In genomic region chr14:47297785-47298407, GRCm38 (mm10) we compare ENCODE assay signal across 8 mouse cellular contexts. TPM values are rescaled to one million over a fixed set of nuclear protein-coding genes. Genes with fewer than 3 reads are reported as not detected.
A peak's percentile ranks its signal among the peaks of the same experiment; 100 is the strongest.
DNase-seq lines count a peak whose midpoint lies in the region; ATAC-seq and TF ChIP-seq lines count a peak whose summit lies in the region.

Gene Mapk1ip1l, plus strand, starts transcription at chr14:47298266.

- no peak for TF ChIP-seq RAD21 in CH12.LX (IDR thresholded peaks at IDR 0.05; ENCODE audit: low read depth, low read length)

- peaks cover 8 to 26% of the 10 kb centered on the region in 2 experiments for H3K36me3 ChIP-seq in CH12.LX (replicated peaks in 1 of 2; ENCODE audit: control insufficient read depth in 1 of 2, insufficient read depth in 1 of 2, low read length in 1 of 2)
- H3K36me3 ChIP-seq in forebrain, embryonic 12.5 days (replicated peaks) = 0 out of 2 replicates have a peak, but pooled peaks cover 2% of the 10 kb centered on the region
- H3K36me3 ChIP-seq in heart, postnatal 0 days (replicated peaks; ENCODE audit: control insufficient read depth, insufficient read depth, low read length) = no peaks in the 10 kb centered on the region
- H3K36me3 ChIP-seq in liver, embryonic 16.5 days (ENCODE audit: control insufficient read depth, insufficient read depth) = no peaks in the 10 kb centered on the region
- no peaks in the 10 kb centered on the region for H3K36me3 ChIP-seq in neural tube, embryonic 13.5 days
- H3K36me3 ChIP-seq in testis, adult 2 months (ENCODE audit: control insufficient read depth, insufficient read depth, low read length) = no peaks in the 10 kb centered on the region

- 2% methylated on average over 30 of the region's 34 CpGs for WGBS in forebrain, embryonic 12.5 days
- WGBS in heart, postnatal 0 days = 1% methylated on average over 33 of the region's 34 CpGs
- WGBS in liver, embryonic 16.5 days (ENCODE audit: insufficient replicate concordance) = under 1% methylated on average over 34 of the region's 34 CpGs
- 1% methylated on average over 34 of the region's 34 CpGs for WGBS in neural tube, embryonic 13.5 days

- dilution Hi-C loops in CH12.LX (cut with MboI; ENCODE audit: extremely low pct_ligation_motif_present, extremely low pct_unique_long_range_greater_than_20kb, low sequenced_read_pairs) = no loop called here

- peak; percentile 20 to 80; a peak in 2 of 4 replicates for TF ChIP-seq CTCF in CH12.LX (conservative IDR thresholded peaks at IDR 0.05 in 1 of 2, IDR thresholded peaks at IDR 0.05 in 1 of 2; ENCODE audit: low read depth in 2 of 2, low read length in 2 of 2)
- TF ChIP-seq CTCF in heart, postnatal 0 days (IDR thresholded peaks at IDR 0.05; ENCODE audit: low read depth) = peak; percentile 94
- TF ChIP-seq CTCF in testis, adult 2 months (IDR thresholded peaks at IDR 0.05; ENCODE audit: control insufficient read depth, insufficient read depth, insufficient replicate concordance, low read depth, low read length) = peak; percentile 71

- peak within 1 kb of the TSS; percentile 98 for H3K4me2 ChIP-seq in CH12.LX (ENCODE audit: insufficient read depth, low read depth, poor library complexity, severe bottlenecking)
- peak within 1 kb of the TSS; percentile 83 for H3K4me2 ChIP-seq in forebrain, embryonic 12.5 days
- peak within 1 kb of the TSS; percentile 77 for H3K4me2 ChIP-seq in heart, postnatal 0 days (ENCODE audit: low read depth, low read length)
- peak within 1 kb of the TSS; percentile 77 for H3K4me2 ChIP-seq in liver, embryonic 16.5 days (ENCODE audit: low read depth, low read length)
- peak within 1 kb of the TSS; percentile 72 for H3K4me2 ChIP-seq in neural tube, embryonic 13.5 days

- DNase-seq in CH12.LX (ENCODE audit: extremely low read depth) = peak; percentile 81
- peak; percentile 76 for DNase-seq in c-Kit-positive CD71-positive TER-119-negative erythroid progenitor cells, embryonic 14.5 days (ENCODE audit: low read depth)
- peak; percentile 89 for DNase-seq in heart, postnatal 0 days (ENCODE audit: low spot score)
- DNase-seq in kidney, postnatal 4 days = peak; percentile 95

- peaks cover 47% of the 10 kb centered on the region for H3K79me2 ChIP-seq in CH12.LX (replicated peaks; ENCODE audit: control insufficient read depth, extremely low read depth, insufficient read depth, poor library complexity, severe bottlenecking)

- peak within 1 kb of the TSS; percentile 65 to 97 (median 83) for H3K4me3 ChIP-seq in CH12.LX (replicated peaks in 1 of 3; ENCODE audit: low read depth in 2 of 3, low read length in 2 of 3, poor library complexity in 1 of 3)
- peak within 1 kb of the TSS; percentile 96 for H3K4me3 ChIP-seq in forebrain, embryonic 12.5 days (replicated peaks)
- H3K4me3 ChIP-seq in heart, postnatal 0 days (ENCODE audit: low read depth, low read length) = peak within 1 kb of the TSS; percentile 96
- peak within 1 kb of the TSS; percentile 97 for H3K4me3 ChIP-seq in liver, embryonic 16.5 days (ENCODE audit: low read depth, low read length)
- peak within 1 kb of the TSS; percentile 96 for H3K4me3 ChIP-seq in neural tube, embryonic 13.5 days
- H3K4me3 ChIP-seq in testis, adult 2 months (ENCODE audit: control insufficient read depth, low read depth, low read length) = peak within 1 kb of the TSS; percentile 98

- H3K9me3 ChIP-seq in CH12.LX (replicated peaks; ENCODE audit: low read length) = no peaks in the 10 kb centered on the region
- H3K9me3 ChIP-seq in forebrain, embryonic 12.5 days = no peaks in the 10 kb centered on the region
- H3K9me3 ChIP-seq in heart, postnatal 0 days (replicated peaks; ENCODE audit: control insufficient read depth, low read length) = no peaks in the 10 kb centered on the region
- no peaks in the 10 kb centered on the region for H3K9me3 ChIP-seq in liver, embryonic 16.5 days (replicated peaks; ENCODE audit: control insufficient read depth, low read length)
- H3K9me3 ChIP-seq in neural tube, embryonic 13.5 days = no peaks in the 10 kb centered on the region

- in situ Hi-C loops in CH12.LX (cut with MboI; ENCODE audit: low pct_ligation_motif_present, low pct_unique_long_range_greater_than_20kb, low sequenced_read_pairs) = no loop called here

- no peak for TF ChIP-seq EP300 in CH12.LX (IDR thresholded peaks at IDR 0.05; ENCODE audit: low read length)
- peak; percentile 64; the same call in 1 of the 2 replicates for TF ChIP-seq EP300 in heart, postnatal 0 days (IDR thresholded peaks at IDR 0.05; ENCODE audit: low read depth)

- peak; percentile 93 for ATAC-seq in forebrain, embryonic 12.5 days (ENCODE audit: low FRiP score)
- ATAC-seq in heart, postnatal 0 days (ENCODE audit: insufficient read depth, low read depth) = peak; percentile 92
- ATAC-seq in liver, embryonic 16.5 days (ENCODE audit: low read depth) = peak; percentile 83
- peak; percentile 92 for ATAC-seq in neural tube, embryonic 13.5 days (ENCODE audit: low read depth)

- H3K27me3 ChIP-seq in CH12.LX (replicated peaks) = no peaks in the 10 kb centered on the region
- H3K27me3 ChIP-seq in forebrain, embryonic 12.5 days = no peaks in the 10 kb centered on the region
- no peaks in the 10 kb centered on the region for H3K27me3 ChIP-seq in heart, postnatal 0 days (ENCODE audit: control insufficient read depth, insufficient read depth, low read length)
- no peaks in the 10 kb centered on the region for H3K27me3 ChIP-seq in liver, embryonic 16.5 days (ENCODE audit: control insufficient read depth, insufficient read depth, low read depth, low read length)
- no peaks in the 10 kb centered on the region for H3K27me3 ChIP-seq in neural tube, embryonic 13.5 days
- H3K27me3 ChIP-seq in testis, adult 2 months (ENCODE audit: control insufficient read depth, insufficient read depth, low read length) = no peaks in the 10 kb centered on the region

- TF ChIP-seq POLR2A in CH12.LX (IDR thresholded peaks at IDR 0.05; ENCODE audit: low read depth, low read length) = peak; percentile 84
- peak; percentile 66 for TF ChIP-seq POLR2A in testis, adult 2 months (IDR thresholded peaks at IDR 0.05; ENCODE audit: control insufficient read depth, low read depth, low read length)

- peaks cover 0 to 65% of the 10 kb centered on the region in 2 experiments; a peak in 2 of 4 replicates for H3K4me1 ChIP-seq in CH12.LX (ENCODE audit: control insufficient read depth in 1 of 2, insufficient read depth in 2 of 2)
- H3K4me1 ChIP-seq in forebrain, embryonic 12.5 days = peaks cover 19% of the 10 kb centered on the region
- H3K4me1 ChIP-seq in heart, postnatal 0 days (ENCODE audit: control insufficient read depth, insufficient read depth) = peaks cover 12% of the 10 kb centered on the region
- H3K4me1 ChIP-seq in liver, embryonic 16.5 days (ENCODE audit: control insufficient read depth, low read depth, low read length) = peaks cover 29% of the 10 kb centered on the region
- H3K4me1 ChIP-seq in neural tube, embryonic 13.5 days (replicated peaks) = peaks cover 39% of the 10 kb centered on the region
- H3K4me1 ChIP-seq in testis, adult 2 months (ENCODE audit: control insufficient read depth, insufficient read depth, low read length) = no peaks in the 10 kb centered on the region; the same call in 1 of the 2 replicates

- H3K9ac ChIP-seq in CH12.LX (ENCODE audit: insufficient read depth, low read depth) = peak within 1 kb of the TSS; percentile 94
- H3K9ac ChIP-seq in forebrain, embryonic 12.5 days = peak within 1 kb of the TSS; percentile 96
- peak within 1 kb of the TSS; percentile 98 for H3K9ac ChIP-seq in heart, postnatal 0 days (replicated peaks; ENCODE audit: low read depth, low read length)
- H3K9ac ChIP-seq in liver, embryonic 16.5 days (ENCODE audit: low read depth, low read length) = peak within 1 kb of the TSS; percentile 99
- peak within 1 kb of the TSS; percentile 98 for H3K9ac ChIP-seq in neural tube, embryonic 13.5 days

- peak within 1 kb of the TSS; percentile 72 for H3K27ac ChIP-seq in CH12.LX (ENCODE audit: insufficient read depth, low read depth)
- peak within 1 kb of the TSS; percentile 98 for H3K27ac ChIP-seq in forebrain, embryonic 12.5 days
- H3K27ac ChIP-seq in heart, postnatal 0 days (ENCODE audit: low read depth) = peak within 1 kb of the TSS; percentile 97
- peak within 1 kb of the TSS; percentile 93 for H3K27ac ChIP-seq in liver, embryonic 16.5 days (ENCODE audit: low read length)
- peak within 1 kb of the TSS; percentile 99 for H3K27ac ChIP-seq in neural tube, embryonic 13.5 days (replicated peaks)
- H3K27ac ChIP-seq in testis, adult 2 months (ENCODE audit: control insufficient read depth, insufficient read depth, low read depth, low read length) = peak within 1 kb of the TSS; percentile 97

TF ChIP-seq in CH12.LX, 34 proteins besides CTCF, POLR2A, EP300 and RAD21 (continues in another document):
- TF ChIP-seq RCOR1 (conservative IDR thresholded peaks at IDR 0.05; ENCODE audit: low read depth, low read length) (no peak), CHD1 (IDR thresholded peaks at IDR 0.05; ENCODE audit: low read depth, low read length) (no peak), UBTF (IDR thresholded peaks at IDR 0.05; ENCODE audit: low read depth, low read length) (no peak), JUN (IDR thresholded peaks at IDR 0.05; ENCODE audit: insufficient read depth, low read depth, low read length) (no peak), E2F4 (IDR thresholded peaks at IDR 0.05; ENCODE audit: insufficient replicate concordance, low read depth, low read length) (no peak), KAT2A (IDR thresholded peaks at IDR 0.05; ENCODE audit: insufficient replicate concordance, low read length) (peak; percentile 80; the same call in 1 of the 2 replicates), MEF2A (IDR thresholded peaks at IDR 0.05; ENCODE audit: borderline replicate concordance, low read depth, low read length) (peak; percentile 57; the same call in 1 of the 2 replicates), BHLHE40 (IDR thresholded peaks at IDR 0.05; ENCODE audit: low read depth, low read length) (no peak), MAFK (IDR thresholded peaks at IDR 0.05; ENCODE audit: insufficient replicate concordance, low read length) (no peak), CHD2 (IDR thresholded peaks at IDR 0.05; ENCODE audit: low read length) (no peak), ZKSCAN1 (IDR thresholded peaks at IDR 0.05; ENCODE audit: borderline replicate concordance, low read depth, low read length) (no peak), NELFE (IDR thresholded peaks at IDR 0.05; ENCODE audit: low read depth, low read length) (peak; percentile 91)

RNA-seq across cellular contexts. Expression of gene Mapk1ip1l, which starts in this region (rescaled TPM):
- 36.6 and 43.0 TPM in 2 replicates for total RNA-seq in CH12.LX (2012; rRNA removed)
- total RNA-seq in CH12.LX (2014; rRNA removed) = 46.7 and 51.5 TPM in 2 replicates
- polyA plus RNA-seq in CH12.LX (2012; ENCODE audit: insufficient read length, low read depth) = 66.6 and 80.9 TPM in 2 replicates
- polyA plus RNA-seq in forebrain, embryonic 12.5 days (2016; fragmentation: Nextera tagmentation; extraction: Ambion mirVana) = 94.4 and 104 TPM in 2 replicates
- total RNA-seq in heart, postnatal 0 days (2014; rRNA removed; ENCODE audit: low replicate concordance) = 32.4 and 33.7 TPM in 2 replicates
- 17.8 and 18.9 TPM in 2 replicates for polyA plus RNA-seq in heart, postnatal 0 days (2015; fragmentation: Nextera tagmentation; extraction: Ambion mirVana)
- polyA plus RNA-seq in liver, embryonic 16.5 days (2015; fragmentation: Nextera tagmentation; extraction: Ambion mirVana) = 27.0 and 30.9 TPM in 2 replicates
- polyA plus RNA-seq in neural tube, embryonic 13.5 days (2015; fragmentation: Nextera tagmentation; extraction: Ambion mirVana) = 51.4 and 57.7 TPM in 2 replicates
- polyA plus RNA-seq in testis, adult 2 months (2012; rRNA removed) = 41.8 and 43.7 TPM in 2 replicates

Comparison
In these comparisons a context has a peak if more than half of its experiments do, and no peak if none do; other contexts are left out.
1. Peak in every context shown above with its lines: DNase-seq, ATAC-seq, H3K4me3 ChIP-seq and H3K27ac ChIP-seq.